Mouse (Mus musculus) common myeloid progenitor, adult 5-6 weeks (primary cell): ENCODE data around the gene Mrpl53. TPM values are rescaled to one million over a fixed set of nuclear protein-coding genes. Genes with fewer than 3 reads are reported as not detected.
"Not testable (repeated sequence)": the region's sequence is repeated elsewhere in the genome, so short reads cannot be mapped to it uniquely, and the experiment has no call there.

Source experiments
- ATAC-seq: replicated peaks from 2 replicates; pipeline ENCODE4 v1.8.0; 2016; ENCODE audit warnings: low read depth, mild to moderate bottlenecking, moderate TSS enrichment, inconsistent platforms; ENCODE audit not compliant: poor library complexity, severe bottlenecking
- total RNA-seq: library from RNA; stranded (forward); fragments of 200-1000, 187-1606 nt; gene quantifications from 2 replicates; pipeline ENCODE4 v1.2.3, GENCODE M21; 2017

The Mrpl53 gene
- total RNA-seq, 1 experiment from 2014 or later: 25.3 TPM

DNA sequence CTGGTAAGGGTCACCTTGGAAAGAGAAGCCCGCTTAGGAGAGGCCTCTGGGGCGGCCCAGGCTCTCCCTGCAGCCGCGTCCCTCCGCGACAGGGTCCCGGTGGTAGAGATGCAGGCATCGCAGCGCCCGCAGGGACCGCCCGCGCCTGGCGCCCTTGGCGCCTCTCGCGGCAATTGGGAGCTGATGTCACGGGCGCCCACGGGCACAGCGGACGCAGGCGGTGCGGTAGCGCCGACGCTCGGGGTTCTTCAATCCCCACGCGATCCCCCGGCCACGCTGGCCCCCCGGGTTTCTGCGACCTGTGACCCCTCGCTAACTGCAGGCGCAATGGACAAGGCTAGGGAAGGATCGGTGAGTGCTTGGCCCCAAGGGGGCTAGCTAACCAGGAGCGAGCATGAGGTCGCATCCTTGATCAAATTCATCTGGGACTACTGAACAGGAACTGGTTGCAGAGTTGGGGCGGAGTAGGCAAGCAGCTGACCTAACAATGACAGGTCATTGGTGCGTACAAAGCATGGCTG is 33.4 kb downstream of the Mrpl53 start:
- no peak for ATAC-seq

DNA sequence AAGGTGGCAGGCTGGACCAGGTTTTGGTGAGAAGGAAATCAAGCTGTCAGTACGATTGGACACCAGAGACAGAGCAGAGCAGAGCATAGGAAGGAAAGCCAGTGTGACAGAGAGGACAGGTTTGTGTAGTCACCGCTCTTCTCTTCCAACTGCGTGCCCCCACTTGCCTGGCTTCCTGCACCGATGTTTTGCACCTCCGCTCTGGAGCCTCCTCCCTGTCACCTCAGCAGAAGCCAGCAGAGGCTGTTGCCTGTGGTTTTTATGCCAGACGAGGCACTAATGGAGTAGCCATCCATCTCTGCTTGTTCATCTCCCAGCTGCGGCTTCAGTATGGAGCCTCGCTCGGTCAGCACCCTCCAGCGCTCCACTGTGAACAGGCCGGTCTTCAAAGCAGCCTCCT is 34.0 kb downstream of the Mrpl53 start:
- ATAC-seq: no peak

DNA sequence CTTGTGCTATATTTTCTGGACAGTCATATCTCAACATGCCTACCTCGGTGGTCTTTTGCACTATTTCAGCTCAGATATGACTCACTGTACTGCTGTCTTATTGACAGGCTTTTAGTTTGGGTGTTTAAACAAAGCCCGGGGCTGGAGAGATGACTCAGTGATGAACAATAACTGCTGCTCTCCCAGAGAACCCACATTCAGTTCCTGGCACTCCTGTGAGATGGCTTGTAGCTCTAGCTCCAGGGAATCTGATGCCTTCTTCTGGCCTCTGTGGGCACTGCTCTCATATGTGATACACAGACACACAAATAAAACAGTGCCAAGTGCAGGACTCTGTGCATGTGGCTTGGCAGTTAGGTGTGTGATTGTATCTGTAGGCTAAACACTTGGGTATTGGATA is 36.4 kb downstream of the Mrpl53 start:
- no peak for ATAC-seq

DNA sequence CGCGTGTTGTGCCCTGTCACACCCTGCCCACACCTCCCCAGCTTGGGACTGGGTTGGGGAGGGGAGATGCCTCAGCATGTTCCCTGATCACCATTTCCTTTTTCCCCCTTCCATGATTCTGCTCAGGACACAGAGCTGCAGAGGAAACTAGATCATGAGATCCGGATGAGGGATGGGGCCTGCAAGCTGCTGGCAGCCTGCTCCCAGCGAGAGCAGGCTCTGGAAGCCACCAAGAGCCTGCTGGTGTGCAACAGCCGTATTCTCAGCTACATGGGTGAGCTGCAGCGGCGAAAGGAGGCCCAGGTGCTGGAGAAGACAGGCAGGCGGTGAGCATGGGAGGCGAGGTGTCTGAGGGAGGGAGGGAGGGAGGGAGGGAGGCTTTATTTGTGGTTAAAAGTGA is 37.0 kb downstream of the Mrpl53 start:
- ATAC-seq: no peak

DNA sequence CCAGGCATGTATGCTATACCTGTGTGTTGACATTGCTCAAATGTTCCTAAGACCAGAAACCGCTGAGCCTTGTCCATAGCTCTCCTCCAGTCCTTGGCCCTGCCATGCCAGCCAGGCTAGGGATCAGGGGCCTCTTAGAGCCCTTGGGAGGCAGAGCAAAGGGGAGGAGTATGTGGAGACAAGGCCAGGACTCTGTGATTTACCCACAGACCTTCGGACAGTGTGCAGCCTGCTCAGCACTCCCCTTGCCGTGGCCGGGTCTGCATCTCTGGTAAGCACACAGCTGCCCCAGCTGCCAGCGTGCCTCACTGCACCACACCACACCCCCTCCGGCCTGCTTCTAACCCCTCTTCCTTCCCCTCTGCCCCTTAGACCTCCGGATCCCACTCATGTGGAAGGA is 38.4 kb downstream of the Mrpl53 start:
- ATAC-seq: no peak

DNA sequence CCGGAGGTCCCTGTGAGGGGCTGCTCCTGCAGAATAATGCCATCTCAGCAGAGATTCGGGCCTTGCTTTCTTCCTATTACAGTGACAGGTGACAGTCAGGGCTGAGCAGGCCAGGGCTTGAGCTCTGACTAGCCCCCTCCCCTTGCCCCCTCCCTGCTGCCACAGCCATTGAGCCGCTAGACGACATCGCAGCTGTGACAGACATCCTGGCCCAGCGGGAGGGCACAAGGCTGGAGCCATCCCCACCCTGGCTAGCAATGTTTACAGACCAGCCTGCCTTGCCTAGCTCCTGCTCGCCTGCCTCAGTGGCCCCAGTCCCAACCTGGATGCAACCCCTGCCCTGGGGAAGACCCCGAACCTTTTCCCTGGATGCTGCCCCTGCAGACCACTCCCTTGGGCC is 42.9 kb downstream of the Mrpl53 start:
- no peak for ATAC-seq

DNA sequence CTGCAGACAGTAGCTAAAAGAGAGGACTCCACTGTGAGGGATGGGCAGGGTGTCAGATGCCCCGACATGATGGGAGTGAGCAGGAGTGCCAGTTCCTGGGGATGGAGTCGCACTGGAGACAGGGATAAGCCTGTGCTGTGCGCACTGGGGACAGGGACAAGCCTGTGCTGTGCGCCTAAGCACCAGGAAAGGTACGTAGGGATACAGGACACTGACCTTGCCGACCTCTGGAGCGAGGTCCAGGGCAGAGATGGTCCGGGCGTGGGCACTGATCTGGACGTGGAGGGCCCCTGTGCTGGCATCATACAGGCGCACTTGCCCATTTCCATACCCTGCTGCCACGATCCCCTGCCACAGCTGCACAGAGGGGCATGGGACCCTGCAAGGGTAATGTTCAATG is 44.2 kb downstream of the Mrpl53 start:
- no peak for ATAC-seq

DNA sequence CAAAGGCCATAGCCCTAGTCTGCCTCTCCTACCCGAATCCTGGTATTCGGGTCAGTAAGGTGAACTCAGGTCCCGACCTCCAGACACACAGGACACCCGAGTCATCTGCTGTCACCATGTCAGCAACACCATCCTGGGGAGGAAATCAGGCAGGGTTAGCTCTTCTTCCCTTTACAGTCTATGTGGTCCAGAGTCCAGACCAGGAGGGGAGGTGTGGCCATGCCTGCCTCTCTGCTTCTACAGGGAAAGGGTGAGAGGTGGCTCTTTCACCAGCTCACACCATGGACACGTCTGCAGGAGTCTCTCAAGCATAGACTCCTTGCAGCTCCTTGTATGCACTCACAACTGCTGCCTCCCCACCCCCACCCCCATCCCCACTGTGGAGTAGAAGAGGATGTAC is 44.6 kb downstream of the Mrpl53 start:
- ATAC-seq: no peak

DNA sequence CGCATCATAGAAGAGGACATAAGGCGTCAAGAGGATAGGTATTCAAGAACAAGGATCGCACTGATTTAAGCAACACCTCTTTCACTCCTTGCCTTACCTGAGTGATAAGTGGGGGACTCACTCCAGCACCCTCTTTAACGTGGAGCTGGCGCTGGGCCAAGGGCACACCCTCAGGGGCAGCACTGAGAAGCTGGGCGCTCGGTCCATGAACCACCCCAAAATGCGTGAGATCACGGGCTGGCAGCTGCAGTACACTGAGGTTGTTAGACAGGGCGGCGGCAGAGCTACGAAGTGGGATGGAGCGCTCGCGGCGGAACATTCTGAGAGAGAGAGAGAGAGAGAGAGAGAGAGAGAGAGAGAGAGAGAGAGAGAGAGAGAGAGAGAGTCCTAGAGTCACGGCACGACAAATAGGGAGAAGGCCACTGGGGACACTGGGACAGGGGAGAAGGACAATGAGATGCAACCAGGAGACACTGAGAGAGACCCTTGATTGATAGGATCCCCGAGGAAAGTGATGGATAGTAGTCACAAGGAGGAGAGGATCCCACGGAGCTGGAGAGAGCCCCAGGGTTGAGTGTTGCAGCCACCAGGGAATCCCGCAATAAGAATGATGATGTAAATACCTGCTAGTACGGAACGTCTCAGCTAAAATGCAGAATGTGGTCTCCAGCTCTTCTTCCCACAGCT is 46.9 kb downstream of the Mrpl53 start:
- 0 out of 2 replicates have a peak, but pooled peaks have one; percentile 19 for ATAC-seq

DNA sequence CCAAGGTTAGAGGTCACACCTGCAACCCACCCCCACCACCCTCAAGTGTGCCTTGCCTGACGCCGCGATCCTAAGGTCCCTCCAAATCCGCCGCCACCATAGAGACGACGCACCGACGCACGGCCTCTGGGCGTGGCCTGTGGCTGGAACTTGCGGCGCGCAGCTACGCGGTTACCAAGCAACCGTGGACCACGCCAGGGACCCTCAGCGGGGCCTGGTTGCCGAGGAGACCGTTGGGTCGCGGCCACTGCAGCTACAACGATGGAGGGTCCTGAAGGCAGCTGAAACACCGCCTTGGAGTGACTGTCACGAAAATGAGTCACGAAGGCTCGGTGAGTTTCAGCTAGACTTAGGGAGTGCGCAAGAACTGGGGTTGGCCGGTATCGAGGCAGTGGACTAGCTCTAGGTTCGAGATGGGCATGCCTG is 47.4 kb downstream of the Mrpl53 start, which contains the start of the genes Wdr54 and 1700003E16Rik:
Gene Wdr54 (minus strand): TSS at position 139 of the 426 bp plus-strand sequence.
Gene 1700003E16Rik (plus strand): TSS at position 146 of the 426 bp plus-strand sequence.
- ATAC-seq: peak; percentile 77

DNA sequence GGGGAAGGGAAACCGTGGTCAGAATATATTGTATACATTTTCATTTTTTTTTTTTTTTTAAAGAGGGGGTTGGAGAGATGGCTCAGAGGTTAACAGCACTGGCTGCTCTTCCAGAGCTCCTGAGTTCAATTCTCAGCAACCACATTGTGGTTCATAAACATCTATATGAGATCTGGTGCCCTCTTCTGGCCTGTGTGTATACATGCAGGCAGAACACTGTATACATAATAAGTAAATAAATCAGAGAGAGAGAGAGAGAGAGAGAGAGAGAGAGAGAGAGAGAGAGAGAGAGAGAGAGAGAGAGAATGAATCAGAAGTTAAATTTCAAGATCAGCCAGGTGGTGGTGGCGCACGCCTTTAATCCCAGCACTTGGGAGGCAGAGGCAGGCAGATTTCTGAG is 50.6 kb downstream of the Mrpl53 start:
- ATAC-seq: not testable (repeated sequence)

Other genes starting within 250 kb of the Mrpl53 start
- not detected in 2 replicates for gene Sema4f, start 169.3 kb upstream of the Mrpl53 start, total RNA-seq
- 0.39 and 7.7 TPM in 2 replicates for gene M1ap, start 162.1 kb upstream of the Mrpl53 start, total RNA-seq
- 13.2 and 15.2 TPM in 2 replicates for gene Dok1, start 75.6 kb upstream of the Mrpl53 start, total RNA-seq
- gene Loxl3, start 74.9 kb upstream of the Mrpl53 start, total RNA-seq: 1.4 and 2.1 TPM in 2 replicates
- gene Aup1, start 54.5 kb upstream of the Mrpl53 start, total RNA-seq: 100 and 115 TPM in 2 replicates
- gene Htra2, start 53.8 kb upstream of the Mrpl53 start, total RNA-seq: 46.3 and 65.5 TPM in 2 replicates
- gene Dqx1, start 51.2 kb upstream of the Mrpl53 start, total RNA-seq: 0.78 TPM in 1 of 2 replicates, not detected in the other
- gene Tlx2, start 38.7 kb upstream of the Mrpl53 start, total RNA-seq: not detected in 2 replicates
- gene Pcgf1, start 31.2 kb upstream of the Mrpl53 start, total RNA-seq: 9.3 and 16.8 TPM in 2 replicates
- not detected in 2 replicates for gene Lbx2, start 22.7 kb upstream of the Mrpl53 start, total RNA-seq
- 0.41 TPM in 1 of 2 replicates, not detected in the other for gene Ccdc142, start 7.4 kb upstream of the Mrpl53 start, total RNA-seq
- gene Gm42688, start 7.4 kb upstream of the Mrpl53 start, total RNA-seq: 2.1 and 3.1 TPM in 2 replicates
- gene Mogs, start 6.5 kb downstream of the Mrpl53 start, total RNA-seq: 80.9 and 86.2 TPM in 2 replicates
- gene Wbp1, start 12.5 kb downstream of the Mrpl53 start, total RNA-seq: 70.1 and 85.3 TPM in 2 replicates
- gene Ino80b, start 16.4 kb downstream of the Mrpl53 start, total RNA-seq: 40.2 and 58.8 TPM in 2 replicates
- 0.96 and 3.9 TPM in 2 replicates for gene Rtkn, start 26.4 kb downstream of the Mrpl53 start, total RNA-seq
- gene Wdr54, start 47.4 kb downstream of the Mrpl53 start, total RNA-seq: not detected in 2 replicates
- not detected in 2 replicates for gene 1700003E16Rik, start 47.4 kb downstream of the Mrpl53 start, total RNA-seq
- gene Dctn1, start 56.9 kb downstream of the Mrpl53 start, total RNA-seq: 50.2 and 52.2 TPM in 2 replicates
- gene Slc4a5, start 110.8 kb downstream of the Mrpl53 start, total RNA-seq: 0.10 TPM in 1 of 2 replicates, not detected in the other
- gene Mthfd2, start 216.9 kb downstream of the Mrpl53 start, total RNA-seq: 24.1 and 27.0 TPM in 2 replicates
- gene Mob1a, start 217.0 kb downstream of the Mrpl53 start, total RNA-seq: 112 and 127 TPM in 2 replicates
- 89.1 and 97.5 TPM in 2 replicates for gene Bola3, start 240.1 kb downstream of the Mrpl53 start, total RNA-seq